Mouse (Mus musculus) MEL (cell line): ENCODE data around the gene Fbxo17. TPM values are rescaled to one million over a fixed set of nuclear protein-coding genes. Genes with fewer than 3 reads are reported as not detected.

Source experiments
- DNase-seq: peaks from one replicate; pipeline ENCODE4 v3.0.0; 2011; ENCODE audit warnings: low read depth, low spot score
- H3K27ac ChIP-seq: 2 replicates; pipeline ENCODE4 v1.5.1; 2012; ENCODE audit warnings: low read depth, mild to moderate bottlenecking, control low read depth, low read length, moderate library complexity; ENCODE audit not compliant: control insufficient read depth
- H3K27me3 ChIP-seq, 2 experiments: fragments of 150-350 bp in 1 of 2; sonication (generic) in 1 of 2; 2 replicates each; pipeline ENCODE4 v1.6.1; 2012; ENCODE audit warnings: low read length in 2 of 2, mild to moderate bottlenecking in 2 of 2, improper control_type of control experiment in 1 of 2, moderate library complexity in 1 of 2; ENCODE audit not compliant: insufficient read depth in 2 of 2, control insufficient read depth in 1 of 2
- H3K36me3 ChIP-seq, 2 experiments: 2 replicates each; pipeline ENCODE4 v1.6.1; 2012 to 2014; ENCODE audit warnings: low read length in 2 of 2, improper control_type of control experiment in 1 of 2, inconsistent platforms in 1 of 2, mild to moderate bottlenecking in 1 of 2; ENCODE audit not compliant: insufficient read depth in 2 of 2, control insufficient read depth in 1 of 2
- H3K4me1 ChIP-seq, 2 experiments: fragments of 150-350 bp in 1 of 2; sonication (generic) in 1 of 2; 2 replicates each; pipeline ENCODE4 v1.6.1; 2012; ENCODE audit warnings: low read length in 2 of 2, improper control_type of control experiment in 1 of 2, mild to moderate bottlenecking in 1 of 2; ENCODE audit not compliant: insufficient read depth in 2 of 2, control insufficient read depth in 1 of 2
- H3K4me3 ChIP-seq, 2 experiments: fragments of 150-350 bp in 1 of 2; sonication (generic) in 1 of 2; 2 replicates each; pipeline ENCODE4 v1.5.1; 2012; ENCODE audit warnings: low read depth in 2 of 2, low read length in 2 of 2, mild to moderate bottlenecking in 2 of 2, moderate library complexity in 2 of 2, control low read depth in 1 of 2, improper control_type of control experiment in 1 of 2; ENCODE audit not compliant: control insufficient read depth in 1 of 2, insufficient read depth in 1 of 2
- H3K79me2 ChIP-seq: 2 replicates; pipeline ENCODE4 v1.6.1; 2012; ENCODE audit warnings: mild to moderate bottlenecking, low read length, moderate library complexity; ENCODE audit not compliant: control insufficient read depth, poor library complexity, insufficient read depth
- H3K9ac ChIP-seq: 2 replicates; pipeline ENCODE4 v1.6.1; 2012; ENCODE audit warnings: low read depth, mild to moderate bottlenecking, control low read depth, low read length, moderate library complexity; ENCODE audit not compliant: control insufficient read depth, poor library complexity, severe bottlenecking
- H3K9me3 ChIP-seq: fragments of 150-350 bp; sonication (generic); replicated peaks from 2 replicates; pipeline ENCODE4 v1.6.1; 2012; ENCODE audit warnings: mild to moderate bottlenecking, low read length, improper control_type of control experiment, moderate library complexity; ENCODE audit not compliant: insufficient read depth
- BHLHE40 ChIP-seq: IDR thresholded peaks from 2 replicates; pipeline ENCODE4 v1.6.1; 2012; ENCODE audit warnings: low read depth, mild to moderate bottlenecking, inconsistent platforms, low read length, improper control_type of control experiment, borderline replicate concordance
- CHD2 ChIP-seq: IDR thresholded peaks from 2 replicates; pipeline ENCODE4 v1.6.1; 2011; ENCODE audit warnings: low read length, improper control_type of control experiment
- CTCF ChIP-seq, 3 experiments: IDR thresholded peaks in 2 of 3; conservative IDR thresholded peaks in 1 of 3; 2 replicates each; pipeline ENCODE4 v1.5.1; 2011 to 2012; ENCODE audit warnings: low read length in 3 of 3, low read depth in 2 of 3, mild to moderate bottlenecking in 2 of 3, improper control_type of control experiment in 1 of 3, inconsistent platforms in 1 of 3, mixed read lengths in 1 of 3, moderate library complexity in 1 of 3; ENCODE audit not compliant: control insufficient read depth in 1 of 3, insufficient read depth in 1 of 3, poor library complexity in 1 of 3, severe bottlenecking in 1 of 3
- ELF1 ChIP-seq: IDR thresholded peaks from 2 replicates; pipeline ENCODE4 v1.6.1; 2014; ENCODE audit warnings: low read depth, mild to moderate bottlenecking, inconsistent platforms, low read length, improper control_type of control experiment, moderate library complexity
- EP300 ChIP-seq, 2 experiments: IDR thresholded peaks; 2 replicates each; pipeline ENCODE4 v1.6.1; 2011; ENCODE audit warnings: improper control_type of control experiment in 2 of 2, low read length in 2 of 2, low read depth in 1 of 2, mild to moderate bottlenecking in 1 of 2
- HCFC1 ChIP-seq: IDR thresholded peaks from 2 replicates; pipeline ENCODE4 v1.6.1; 2012; ENCODE audit warnings: low read depth, mild to moderate bottlenecking, inconsistent platforms, low read length, improper control_type of control experiment, moderate library complexity
- MAX ChIP-seq: IDR thresholded peaks from 2 replicates; pipeline ENCODE4 v1.6.1; 2011; ENCODE audit warnings: low read length, improper control_type of control experiment
- NELFE ChIP-seq: IDR thresholded peaks from 2 replicates; pipeline ENCODE4 v1.6.1; 2011; ENCODE audit warnings: low read depth, low read length, improper control_type of control experiment
- SIN3A ChIP-seq: IDR thresholded peaks from 2 replicates; pipeline ENCODE4 v1.6.1; 2012; ENCODE audit warnings: low read length, improper control_type of control experiment, inconsistent platforms
- SMC3 ChIP-seq: IDR thresholded peaks from 2 replicates; pipeline ENCODE4 v1.6.1; 2011; ENCODE audit warnings: low read depth, low read length, improper control_type of control experiment
- TAL1 ChIP-seq: IDR thresholded peaks from 2 replicates; pipeline ENCODE4 v1.6.1; 2012; ENCODE audit warnings: mild to moderate bottlenecking, inconsistent platforms, low read length, moderate library complexity, mixed read lengths
- ZNF384 ChIP-seq: IDR thresholded peaks from 2 replicates; pipeline ENCODE4 v1.6.1; 2012; ENCODE audit warnings: low read depth, mild to moderate bottlenecking, inconsistent platforms, low read length, improper control_type of control experiment
- polyA plus RNA-seq, 2 experiments: library from polyadenylated mRNA; stranded (reverse) in 1 of 2; unstranded in 1 of 2; fragments of >175 nt in 1 of 2; fragments of >200 nt in 1 of 2; gene quantifications; 2 replicates each; pipeline versions ENCODE4 v1.2.1 to v1.2.4; 2012; ENCODE audit warnings: low replicate concordance in 2 of 2, low read depth in 1 of 2; ENCODE audit not compliant: insufficient read length in 2 of 2, insufficient read depth in 1 of 2, missing spikeins in 1 of 2
- total RNA-seq: library from RNA; depleted of rRNA; stranded (reverse); fragments of 300-350 nt; gene quantifications from 2 replicates; pipeline ENCODE4 v1.2.3, GENCODE M21; 2012

Gene Fbxo17
- total and polyA plus RNA-seq, 3 experiments: 0.43 TPM; not detected in 2

DNA sequence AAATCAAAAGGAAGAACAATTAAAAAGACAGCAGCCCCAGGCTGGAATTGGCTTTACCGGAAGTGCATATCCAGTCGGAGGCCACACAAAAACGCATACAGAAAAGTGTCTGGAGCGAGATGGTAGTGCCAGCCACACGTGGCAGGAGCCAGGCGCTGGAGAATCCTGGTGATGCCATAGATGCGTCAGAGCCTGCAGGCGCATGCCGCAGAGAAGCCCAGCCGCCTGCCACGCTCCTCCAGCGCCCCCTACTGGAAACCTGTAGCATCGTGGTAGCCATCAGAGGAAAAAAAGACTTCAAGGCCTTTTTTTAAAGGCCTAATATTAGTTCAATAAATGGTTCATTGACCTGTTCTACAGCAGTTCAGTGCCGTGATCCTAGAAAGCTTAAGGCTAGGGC lies 10.0 kb downstream of the Fbxo17 start (continued):
- peak; percentile 32; the same call in 1 of the 2 replicates for TF ChIP-seq NELFE
- TF ChIP-seq, all 39 proteins: peak for 14

- Histone ChIP-seq H3K27me3 (no peaks in the 10 kb centered on the region), H3K27ac (no peak overlapping the region)
- TF ChIP-seq CTCF (IDR thresholded peaks at IDR 0.05 in 2 of 3, conservative IDR thresholded peaks at IDR 0.05 in 1 of 3; ENCODE audit: control insufficient read depth in 1 of 3, insufficient read depth in 1 of 3, low read depth in 2 of 3, low read length in 3 of 3, poor library complexity in 1 of 3, severe bottlenecking in 1 of 3) (peak; percentile 49 to 72 (median 56)), HCFC1 (no peak), CHD2 (no peak), MAX (no peak)
- TF ChIP-seq, all 39 proteins: peak for 1
- no peaks in the 10 kb centered on the region for H3K4me1 ChIP-seq
- no peaks in the 10 kb centered on the region for H3K79me2 ChIP-seq
- DNase-seq: peak; percentile 40
- no peaks in the 10 kb centered on the region for H3K36me3 ChIP-seq
- no peak overlapping the region for H3K9ac ChIP-seq
- H3K9me3 ChIP-seq: no peaks in the 10 kb centered on the region
- H3K4me3 ChIP-seq: no peak overlapping the region
Observed at GRCm38 (mm10) chr7:28727649-28728340, 11.2 kb downstream of the Fbxo17 start.

DNA sequence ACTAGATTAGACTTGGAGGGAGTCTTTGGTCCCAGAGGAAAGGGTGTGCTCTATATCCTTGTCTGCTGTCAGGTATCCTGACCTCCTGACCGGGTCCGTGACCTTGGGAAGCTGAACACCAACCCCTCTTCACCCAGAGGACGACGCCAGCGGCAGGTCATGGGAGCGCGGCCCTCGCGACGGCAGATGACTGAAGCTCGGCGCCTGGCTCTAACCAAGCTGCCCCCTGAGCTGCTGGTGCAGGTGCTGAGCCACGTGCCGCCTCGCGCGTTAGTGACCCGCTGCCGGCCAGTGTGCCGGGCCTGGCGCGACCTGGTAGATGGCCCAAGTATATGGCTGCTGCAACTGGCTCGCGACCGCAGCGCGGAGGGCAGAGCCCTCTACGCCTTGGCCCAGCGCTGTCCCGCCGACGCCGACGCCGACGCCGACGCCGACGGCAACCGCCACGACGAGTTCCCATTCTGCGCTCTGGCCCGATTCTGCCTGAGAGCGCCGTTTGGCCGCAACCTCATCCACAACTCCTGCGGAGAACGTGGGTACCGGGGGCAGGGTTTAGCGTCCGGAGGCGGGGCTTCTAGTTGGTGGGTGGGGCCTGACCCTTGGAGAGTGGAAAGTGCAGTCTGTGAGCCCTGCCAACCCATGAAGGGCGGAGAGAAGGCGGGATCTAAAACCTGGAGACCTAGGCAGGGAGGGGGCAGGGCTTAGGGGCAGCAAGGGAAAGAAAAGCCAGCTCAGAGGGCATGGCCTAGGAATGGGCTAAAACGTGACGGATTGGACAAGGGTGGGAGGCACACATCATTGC lies 15.9 kb downstream of the Fbxo17 start:
- Histone ChIP-seq H3K79me2 (no peaks in the 10 kb centered on the region), H3K36me3 (no peaks in the 10 kb centered on the region), H3K9me3 (no peaks in the 10 kb centered on the region), H3K27ac (no peak overlapping the region), H3K4me3 (no peak overlapping the region), H3K4me1 (no peaks in the 10 kb centered on the region), H3K27me3 (no peaks in the 10 kb centered on the region), H3K9ac (no peak overlapping the region)
- no peak for DNase-seq
- no peak for TF ChIP-seq HCFC1
- TF ChIP-seq ELF1: no peak
- TF ChIP-seq EP300 (IDR thresholded peaks at IDR 0.05; ENCODE audit: low read depth in 1 of 2, low read length in 2 of 2): no peak

- TF ChIP-seq SMC3: no peak
- TF ChIP-seq SIN3A: no peak
- TF ChIP-seq TAL1: no peak
- TF ChIP-seq BHLHE40: no peak
- no peak for TF ChIP-seq ZNF384
- H3K4me1 ChIP-seq: no peaks in the 10 kb centered on the region
- no peak for DNase-seq
- H3K79me2 ChIP-seq: no peaks in the 10 kb centered on the region
- H3K4me3 ChIP-seq: no peak overlapping the region
- H3K9ac ChIP-seq: no peak overlapping the region
- no peaks in the 10 kb centered on the region for H3K36me3 ChIP-seq
- H3K27me3 ChIP-seq: no peaks in the 10 kb centered on the region
- no peak overlapping the region for H3K27ac ChIP-seq
- H3K9me3 ChIP-seq: no peaks in the 10 kb centered on the region
Observed at GRCm38 (mm10) chr7:28733211-28733610, 16.6 kb downstream of the Fbxo17 start.
